Mouse (Mus musculus) c-Kit-negative CD71-positive TER-119-positive erythroid progenitor cells, embryonic 14.5 days (primary cell): ENCODE measurements around the gene Aig1.

Experiments
- DNase-seq: peaks from one replicate; pipeline ENCODE4 v3.0.0-alpha.2; 2013; ENCODE audit warnings: low read depth, low spot score

The Aig1 gene

DNA sequence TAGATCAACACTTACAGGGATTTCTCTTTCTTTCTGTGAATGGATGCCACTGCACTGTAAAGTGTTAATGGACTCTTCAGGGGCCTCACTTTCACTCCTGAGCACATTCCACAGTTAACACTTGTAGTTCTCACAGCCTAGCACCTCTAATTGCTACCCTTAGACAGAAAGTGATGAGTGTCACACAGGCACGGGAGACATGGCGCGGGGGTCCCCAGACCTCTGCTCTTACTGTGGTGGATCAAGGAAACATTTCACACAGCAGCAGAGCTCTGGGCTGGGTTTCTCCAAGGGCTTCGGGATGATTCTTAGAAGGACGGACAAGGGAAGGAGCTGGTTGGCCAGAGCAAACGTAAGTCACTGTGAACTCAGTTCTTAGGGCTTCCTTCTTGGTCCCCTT is 166.1 kb downstream of the Aig1 start:
- DNase-seq: no peak

DNA sequence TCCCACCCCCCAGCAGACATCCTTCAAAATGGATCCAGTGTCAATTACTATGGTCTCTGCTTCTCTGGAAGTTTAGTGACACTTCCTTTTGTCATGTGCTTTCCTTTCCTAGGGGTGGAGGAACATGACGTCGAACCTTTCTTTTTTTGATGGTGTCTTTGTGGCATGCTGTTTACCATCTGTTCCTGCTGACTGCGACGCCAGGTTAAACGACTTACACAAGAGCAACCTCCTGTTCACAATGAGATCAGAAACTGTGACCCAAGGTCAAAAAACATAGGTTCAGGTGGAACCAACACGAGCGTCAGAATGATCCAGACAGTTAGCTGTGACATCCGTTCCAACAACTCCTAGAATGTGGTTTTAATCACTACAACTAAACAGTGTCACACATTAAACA is 166.7 kb downstream of the Aig1 start:
- no peak for DNase-seq

DNA sequence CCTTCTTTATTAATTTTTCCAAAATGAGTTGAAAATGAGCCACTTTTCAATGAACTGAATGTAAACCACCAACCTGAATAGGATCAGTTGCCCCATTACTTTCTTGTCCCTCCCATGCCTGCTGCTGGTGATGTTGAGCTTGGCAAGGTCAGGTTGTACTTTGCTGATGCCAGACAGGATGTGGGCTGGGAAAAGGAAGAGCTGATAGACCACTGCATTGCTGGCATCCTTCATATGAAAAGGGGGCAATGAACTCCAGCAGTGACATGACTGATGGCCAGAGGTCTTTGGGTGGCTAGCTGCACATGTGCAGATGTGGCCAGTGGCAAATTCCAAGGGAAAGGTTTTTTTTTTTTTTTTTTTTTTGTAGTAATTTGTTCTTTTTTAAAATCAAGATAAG is 172.5 kb downstream of the Aig1 start:
- DNase-seq: no peak

DNA sequence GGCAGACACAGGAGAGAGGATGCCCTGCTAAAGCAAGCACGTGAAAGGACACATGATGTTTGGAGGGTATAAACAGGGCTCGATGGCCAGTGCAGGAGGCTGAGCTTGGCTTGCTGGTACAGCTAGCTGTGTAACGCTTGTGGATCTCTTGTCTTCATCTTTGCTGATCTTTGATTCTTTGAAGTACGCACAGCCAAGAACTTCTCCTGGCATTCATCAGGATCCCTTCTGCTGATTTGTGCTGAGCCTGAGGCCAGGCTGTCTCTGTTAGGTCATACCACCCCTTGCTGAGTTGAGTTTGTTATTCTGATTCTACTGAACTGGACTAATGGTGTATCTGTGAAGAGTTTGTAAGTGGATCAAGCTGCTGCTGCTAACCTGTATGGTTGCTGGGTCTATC is 175.5 kb downstream of the Aig1 start:
- no peak for DNase-seq

DNA sequence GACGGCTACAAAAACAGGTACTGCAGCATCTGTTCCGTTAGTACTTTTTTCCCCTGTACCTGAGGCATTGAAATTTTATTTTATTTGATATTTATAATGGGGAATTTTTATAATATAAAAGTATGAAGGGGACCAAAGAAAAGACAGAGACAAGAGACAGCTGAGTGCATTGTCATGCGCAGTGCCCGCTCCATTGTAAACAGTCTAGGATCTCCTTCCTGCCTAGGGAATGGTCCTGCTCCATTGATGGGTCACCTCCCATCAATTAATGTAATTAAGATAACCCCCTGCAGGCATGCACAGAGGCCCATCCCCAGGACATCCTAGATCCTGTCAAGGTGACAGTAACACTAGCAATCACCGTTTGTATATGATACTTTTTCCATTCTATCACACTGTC is 178.0 kb downstream of the Aig1 start:
- no peak for DNase-seq

DNA sequence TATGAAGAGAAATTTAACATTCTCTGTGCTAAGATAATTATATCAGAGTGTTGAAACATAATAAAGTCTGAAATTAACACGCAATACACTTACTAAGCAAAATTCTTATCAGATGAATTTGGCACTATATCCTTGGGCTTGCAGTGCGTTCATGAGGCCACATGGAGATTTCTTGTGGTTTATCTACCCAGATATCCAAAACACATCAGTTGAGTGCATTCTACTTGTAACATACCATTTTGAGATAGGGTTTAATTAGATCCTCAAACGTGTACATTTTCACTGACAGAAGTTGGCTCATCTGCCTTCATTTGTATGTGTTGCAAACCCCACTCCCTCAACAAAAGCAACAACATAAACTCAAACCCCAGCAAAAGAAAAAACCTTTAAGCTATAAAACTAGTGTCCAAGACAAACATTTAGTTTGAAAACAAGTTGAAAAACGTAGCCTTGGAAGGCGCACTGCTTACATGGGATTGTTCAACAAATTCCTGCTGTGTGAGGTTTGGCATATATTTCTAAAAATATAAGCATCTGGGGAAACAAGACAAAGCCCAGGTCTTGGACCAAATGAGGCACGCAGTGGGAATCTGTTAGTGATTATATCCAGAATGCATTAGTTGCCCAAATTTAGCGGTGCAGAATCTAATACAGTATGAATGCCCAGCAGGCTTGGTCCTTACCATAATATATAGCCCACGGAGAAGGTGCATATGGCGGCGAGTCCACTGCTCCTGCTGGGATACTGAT is 178.8 kb downstream of the Aig1 start:
- no peak for DNase-seq

DNA sequence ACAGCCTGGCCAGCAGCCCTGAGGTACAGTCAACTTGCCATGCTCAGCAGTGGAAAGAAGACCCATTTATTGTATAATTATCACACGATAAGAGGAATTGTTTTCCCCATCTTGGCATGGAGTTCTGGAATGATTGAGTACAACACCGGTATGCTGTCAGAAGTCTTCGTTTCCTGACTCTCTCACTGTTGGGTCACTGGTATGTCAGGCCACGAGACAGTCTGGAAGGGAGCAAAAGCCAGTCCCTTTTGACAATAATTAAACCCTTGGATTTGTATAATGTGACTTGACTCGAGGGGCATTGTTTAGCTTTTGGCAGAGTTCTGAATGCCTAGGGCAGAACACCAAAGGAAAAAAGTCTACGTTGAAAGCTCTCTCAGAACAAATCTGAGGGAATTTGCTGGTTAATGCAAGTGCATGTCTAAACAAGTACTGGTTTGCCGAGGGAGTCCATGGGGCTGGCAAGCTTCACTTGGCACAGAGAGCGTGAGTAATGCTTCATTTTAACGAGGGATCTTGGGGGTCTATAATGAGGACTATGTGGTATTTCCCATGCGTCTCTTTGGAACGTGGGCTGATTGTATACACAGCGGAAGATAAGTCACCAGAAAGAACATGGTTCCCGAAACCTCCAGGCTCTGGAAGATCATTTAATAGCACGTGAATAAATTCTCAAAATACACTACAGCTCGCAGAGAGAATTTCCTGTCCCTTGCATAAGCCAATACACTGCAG is 180.2 kb downstream of the Aig1 start:
- no peak for DNase-seq

DNA sequence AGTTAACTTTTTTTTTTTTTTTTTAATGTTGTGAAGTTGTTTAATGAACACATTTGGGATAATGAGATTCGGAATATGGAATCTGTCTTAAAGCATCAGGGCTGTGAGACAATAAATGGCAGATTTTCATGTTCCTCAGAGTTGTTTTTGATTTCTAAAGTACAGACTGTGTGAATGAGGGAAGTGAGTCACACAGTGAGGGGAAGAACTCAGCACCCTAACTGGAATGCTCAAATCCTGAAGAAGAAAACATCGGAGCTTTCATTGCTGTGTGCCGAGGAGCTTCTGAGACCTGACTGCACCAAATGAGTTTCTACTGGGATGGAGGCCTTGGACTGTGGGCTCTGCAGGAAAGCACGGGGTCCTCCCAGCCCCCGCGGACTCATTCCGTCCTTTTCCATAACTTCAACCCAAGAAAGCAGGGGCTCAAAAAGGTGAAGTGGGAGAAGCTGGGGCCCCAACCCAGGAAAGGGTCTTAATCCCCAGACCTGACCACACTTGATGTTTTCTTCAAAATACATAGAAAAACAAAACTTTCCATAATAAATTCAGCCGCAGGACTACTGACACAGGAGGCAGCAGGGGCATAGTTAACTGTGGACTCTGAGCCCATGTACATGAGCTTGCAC is 181.5 kb downstream of the Aig1 start:
- DNase-seq: no peak

DNA sequence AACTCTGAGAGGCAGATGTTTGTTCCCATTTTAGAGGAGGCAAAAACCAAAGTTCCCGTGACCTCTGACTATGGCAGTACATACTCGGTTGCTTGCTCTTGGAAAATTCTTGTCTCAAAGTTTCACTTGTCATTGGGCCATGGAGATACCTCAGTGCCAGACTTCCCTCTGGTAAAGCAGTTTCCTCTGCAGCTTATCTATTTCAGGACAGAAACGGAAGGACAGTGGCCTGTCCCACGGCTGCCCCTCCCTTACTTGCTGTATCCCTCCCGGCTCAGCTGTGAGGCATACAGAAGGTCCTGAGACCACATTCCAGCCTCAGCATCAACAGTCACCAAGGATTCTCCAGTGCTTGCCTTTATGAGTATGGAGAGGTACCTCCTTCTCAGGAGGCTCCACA is 182.7 kb downstream of the Aig1 start:
- no peak for DNase-seq

DNA sequence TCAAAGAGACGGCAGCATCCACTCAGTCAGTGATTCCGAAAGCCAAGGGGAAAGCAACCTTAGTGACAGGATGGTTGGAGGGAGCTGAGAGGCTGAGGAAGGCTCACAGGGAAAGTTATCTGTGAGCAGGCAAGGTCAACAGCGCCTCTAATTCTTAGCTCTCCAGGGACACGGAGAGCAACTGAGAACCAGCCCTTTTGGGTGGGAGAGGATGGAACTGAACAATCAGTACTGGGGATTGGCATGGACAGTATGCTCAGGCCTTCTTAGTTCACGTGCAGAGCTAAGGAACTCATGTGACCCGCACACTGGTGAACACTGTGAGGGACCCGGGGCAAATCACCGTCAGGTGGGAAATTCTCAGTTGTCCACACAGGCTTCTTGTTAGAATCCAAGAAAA is 183.4 kb downstream of the Aig1 start:
- DNase-seq: no peak

DNA sequence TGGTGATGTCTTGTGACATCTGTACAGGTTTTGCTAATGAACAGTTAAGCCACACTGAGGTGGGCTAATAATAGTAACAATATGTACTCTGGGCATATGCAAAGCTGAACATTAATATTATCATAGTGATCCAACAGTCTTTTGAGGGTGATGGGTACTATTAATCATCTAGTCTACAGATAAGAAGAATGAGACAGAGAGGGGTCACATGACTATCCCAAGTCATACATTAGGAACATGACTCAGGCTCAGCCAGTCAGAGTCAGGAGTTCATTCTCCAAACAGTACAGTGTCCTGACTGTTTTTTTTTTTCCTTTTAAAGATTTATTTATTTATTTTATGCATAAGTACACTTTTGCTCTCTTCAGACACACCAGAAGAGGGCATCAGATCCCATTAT is 184.3 kb downstream of the Aig1 start:
- DNase-seq: no peak

DNA sequence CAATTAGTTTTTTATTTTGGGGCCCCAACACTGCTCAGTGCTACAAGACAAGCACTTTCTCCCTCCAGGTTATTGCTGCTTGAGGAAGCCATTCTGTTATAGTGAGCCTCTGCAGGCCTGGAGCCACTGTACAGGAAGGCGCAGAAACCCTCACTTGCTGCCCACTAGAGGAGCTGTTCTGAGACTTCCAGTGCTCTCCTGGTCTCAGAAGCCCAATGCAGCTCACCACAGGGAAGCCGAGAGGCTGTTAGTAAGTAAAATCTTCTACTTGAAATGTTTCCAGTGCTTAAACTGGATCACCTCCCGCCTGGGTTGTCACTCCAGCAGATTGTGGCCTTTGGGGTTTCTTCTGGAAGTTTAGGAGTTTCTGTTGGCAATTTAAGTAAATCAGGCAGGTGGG is 186.2 kb downstream of the Aig1 start:
- no peak for DNase-seq

DNA sequence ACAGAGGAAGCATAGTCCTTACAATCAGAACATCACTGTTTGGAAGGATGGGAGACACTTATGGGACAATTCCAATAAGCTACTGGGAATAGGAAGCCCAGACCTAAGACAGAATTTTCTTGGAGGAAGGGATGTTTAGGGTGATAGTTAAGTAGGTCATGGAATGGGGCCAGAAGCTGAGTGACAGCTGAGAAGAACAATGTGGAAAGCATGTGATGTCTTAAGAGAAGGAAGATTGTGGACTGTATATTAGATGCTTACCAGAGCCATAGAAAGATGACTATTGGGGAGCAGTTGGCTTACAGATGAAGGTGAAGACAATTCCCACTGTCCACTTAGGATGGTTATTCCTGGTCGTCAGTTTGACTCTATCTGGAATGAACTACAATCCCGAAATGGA is 191.3 kb downstream of the Aig1 start:
- no peak for DNase-seq

DNA sequence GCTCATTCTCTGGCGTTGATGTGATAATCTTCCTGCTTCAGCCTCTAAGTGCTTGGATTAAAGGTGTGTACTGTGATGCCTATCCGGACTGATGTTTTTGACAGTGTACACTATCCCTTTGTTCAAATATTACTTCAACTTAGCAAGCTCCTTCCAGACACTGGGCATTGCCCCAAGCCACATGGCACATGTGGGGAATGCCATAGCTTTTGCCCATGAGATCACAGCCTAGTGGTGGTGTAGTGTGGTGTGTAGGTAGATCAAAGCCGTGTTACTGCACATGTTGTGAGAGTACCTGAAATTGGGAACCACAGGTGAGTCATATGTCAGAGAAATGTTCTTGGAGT is 193.8 kb downstream of the Aig1 start:
- DNase-seq: no peak

DNA sequence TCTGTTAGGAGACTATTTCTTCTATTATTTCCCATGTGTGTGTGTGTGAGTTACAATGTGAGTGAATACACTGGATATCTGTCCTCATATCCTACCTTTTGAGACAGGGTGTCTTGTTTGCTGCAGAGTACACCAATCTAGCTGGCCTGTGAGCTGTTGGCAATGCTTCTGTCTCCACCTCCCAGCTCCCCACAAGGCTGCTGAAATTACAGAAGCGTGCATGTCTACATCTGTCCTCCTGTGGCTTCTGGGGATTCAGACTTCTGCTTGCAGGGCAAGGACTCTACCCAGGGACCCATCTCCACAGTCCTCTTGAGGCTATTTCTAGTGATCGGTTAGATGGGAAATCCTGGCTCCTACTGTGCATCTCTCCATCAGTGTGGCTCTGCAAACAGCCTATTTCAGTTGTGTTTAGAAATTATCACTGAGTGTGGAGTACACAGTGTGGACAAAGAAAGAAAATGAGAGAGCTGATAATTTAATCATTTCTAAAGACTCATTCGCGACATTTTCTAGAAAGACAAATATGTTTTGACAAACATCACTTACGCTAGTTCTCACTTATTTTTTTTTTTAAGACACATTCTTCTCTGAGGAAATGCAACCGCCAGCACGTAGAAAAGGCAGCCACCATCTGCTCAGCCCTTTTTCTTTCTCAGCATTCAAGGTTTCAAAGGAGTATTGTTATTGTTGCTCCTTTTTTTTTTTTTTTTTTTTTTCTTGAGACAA is 194.3 kb downstream of the Aig1 start:
- no peak for DNase-seq

DNA sequence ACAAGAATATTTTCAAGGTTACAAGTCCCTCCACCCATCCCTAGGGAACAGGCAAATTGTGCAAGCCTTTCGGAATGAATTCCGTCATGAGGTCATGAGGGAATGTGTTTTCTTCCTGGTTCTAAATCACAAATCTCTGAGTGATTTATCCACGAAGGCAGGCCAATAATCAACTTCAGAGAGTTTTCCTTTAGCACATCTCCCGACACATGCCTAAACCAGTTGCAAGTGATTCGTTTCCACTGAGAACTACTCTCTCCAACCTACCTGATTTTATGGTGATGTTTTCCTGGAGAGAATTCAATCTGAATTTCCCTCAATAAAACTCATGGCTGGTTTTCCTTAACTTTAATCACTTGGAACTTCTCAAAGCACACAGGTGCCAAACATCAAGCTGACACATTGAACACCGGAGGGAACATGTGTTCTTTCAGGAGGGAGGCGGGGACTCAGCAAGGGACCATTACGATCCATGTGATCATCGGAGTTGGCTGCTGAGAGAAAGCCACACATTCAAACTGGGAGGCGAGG is 201.5 kb downstream of the Aig1 start:
- DNase-seq: no peak

DNA sequence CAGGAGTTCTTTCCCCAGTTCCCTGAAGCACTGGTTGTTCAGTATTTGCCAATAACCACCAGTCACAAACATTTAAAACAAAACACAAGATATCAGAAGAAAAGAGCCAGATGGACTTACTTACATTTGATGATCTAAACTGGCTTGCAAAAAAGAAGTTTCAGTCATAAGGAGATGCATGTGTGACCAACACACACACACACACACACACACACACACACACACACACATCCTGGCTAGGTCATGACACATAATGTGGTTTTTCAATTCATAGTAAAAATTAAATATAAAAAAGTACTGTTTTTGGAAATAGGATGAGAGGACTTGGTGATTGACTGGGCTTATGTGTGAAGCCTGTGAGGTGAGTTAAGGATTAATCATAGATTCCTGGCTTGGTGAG is 205.3 kb downstream of the Aig1 start:
- DNase-seq: no peak

DNA sequence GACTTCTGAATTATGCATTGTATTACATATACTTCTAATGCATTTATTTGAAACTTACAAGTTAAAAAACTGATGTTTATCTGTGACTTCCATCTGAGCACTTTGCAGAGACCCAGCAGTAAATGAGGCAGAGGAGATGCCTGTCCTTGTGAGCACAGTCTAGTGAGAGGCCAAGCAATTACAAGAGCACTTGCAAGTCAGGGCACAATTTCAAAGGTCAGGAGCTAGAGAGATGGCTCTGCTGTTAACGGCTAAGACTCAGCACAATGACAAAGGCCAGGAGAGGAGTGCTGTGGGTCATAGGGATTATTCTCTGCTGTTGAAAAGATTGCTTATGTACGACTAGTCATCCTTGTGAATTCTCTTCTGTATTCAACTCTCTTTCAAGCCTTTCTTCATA is 209.0 kb downstream of the Aig1 start:
- DNase-seq: no peak

DNA sequence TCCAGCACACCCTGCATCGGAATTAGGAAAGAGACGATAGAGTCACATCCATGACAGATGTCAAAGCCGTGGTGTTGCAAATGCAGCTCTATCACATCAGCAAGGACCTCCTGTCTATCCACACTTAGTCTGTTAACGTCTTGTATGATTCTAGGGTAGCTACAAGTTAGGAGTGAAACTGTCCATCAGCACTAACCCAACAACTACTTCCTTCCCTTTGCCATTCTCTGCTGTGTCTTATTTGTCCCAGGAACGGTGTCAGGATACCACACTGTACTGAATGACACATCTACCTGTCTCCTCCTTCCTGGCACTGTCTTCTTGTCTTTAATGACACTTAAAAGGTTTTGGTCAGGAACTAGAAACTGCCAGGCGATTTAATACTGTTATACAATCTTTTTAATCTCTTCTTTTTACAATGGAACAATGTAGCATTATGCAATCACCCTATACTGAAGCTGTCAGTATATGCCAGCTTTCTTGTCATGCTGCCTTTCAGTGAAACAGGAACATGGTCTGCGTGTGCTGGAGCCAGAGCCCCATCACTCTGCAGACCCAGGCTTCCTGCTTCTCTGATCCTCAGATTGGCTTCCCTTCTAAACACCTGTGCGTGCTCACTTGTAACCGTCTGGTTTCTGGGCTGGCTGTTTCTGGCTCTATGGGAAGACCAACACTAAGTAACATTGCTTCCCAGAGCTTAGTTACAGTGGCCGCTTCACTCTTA is 214.9 kb downstream of the Aig1 start:
- no peak for DNase-seq

DNA sequence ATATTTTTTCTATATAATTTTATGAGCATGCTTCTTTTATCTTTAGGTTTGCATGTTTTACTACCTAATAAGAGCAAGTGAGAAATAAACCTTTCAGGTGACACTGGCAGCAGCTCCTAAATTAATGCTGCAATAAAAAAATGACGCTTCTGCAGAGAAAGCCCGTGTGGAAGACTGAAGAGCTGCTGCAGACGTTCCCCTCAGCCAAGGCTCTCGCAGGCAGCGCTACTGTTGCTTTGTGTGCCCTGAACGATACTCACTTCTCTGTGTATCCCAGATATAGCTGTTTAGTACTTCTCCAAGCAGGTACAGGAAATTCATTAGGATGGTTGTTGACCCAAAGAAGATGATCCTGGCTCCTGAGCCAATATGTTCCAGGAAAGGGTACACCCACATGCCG is 215.5 kb downstream of the Aig1 start:
- DNase-seq: no peak

DNA sequence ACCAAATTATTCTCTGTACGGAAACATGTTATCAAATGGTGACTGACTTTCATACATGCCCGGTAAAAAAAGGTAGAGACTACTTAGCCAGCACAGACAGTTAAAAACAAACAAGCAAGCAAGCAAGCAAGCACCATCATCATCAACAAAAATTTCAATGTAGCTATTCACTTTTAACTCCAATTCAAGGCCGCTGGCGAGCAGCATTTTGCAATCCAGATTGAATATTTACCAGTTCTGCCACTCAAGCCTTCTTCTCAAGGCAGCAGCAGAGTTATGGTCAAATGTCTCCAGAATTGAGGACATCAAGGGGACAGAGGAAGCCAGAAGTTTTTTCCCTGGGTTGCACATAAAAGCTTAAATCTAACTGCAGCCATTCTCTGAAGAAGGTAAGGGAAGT is 216.7 kb downstream of the Aig1 start:
- no peak for DNase-seq

DNA sequence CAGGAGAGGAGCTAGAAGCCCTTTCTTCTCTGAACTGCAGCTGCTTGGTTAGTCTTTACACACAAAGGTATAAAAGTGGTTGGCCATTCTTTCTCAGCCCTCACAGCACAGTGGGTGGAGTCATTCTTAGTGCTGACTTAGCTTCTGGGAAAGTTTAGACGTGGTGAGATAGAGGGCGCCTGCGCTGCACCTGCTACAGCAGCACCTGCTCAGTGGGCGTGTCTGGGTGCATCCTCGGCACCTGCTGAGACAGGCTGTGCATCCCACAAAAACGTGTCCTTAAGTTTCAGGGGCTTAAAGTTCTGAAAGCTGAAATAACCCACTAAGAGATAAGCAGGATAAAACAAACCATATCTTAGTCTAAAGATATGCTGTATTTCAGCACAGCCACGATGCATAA is 227.0 kb downstream of the Aig1 start:
- DNase-seq: no peak
